Mouse (Mus musculus) cerebellum, postnatal 14 days (tissue): ENCODE measurements at regions not wholly inside any gene's neighbourhood (a gene's known extent, or its start where the extent isn't known, plus 50 kb on each side); places are given as distances from the start of the nearest gene placed in this dataset.

ENCODE experiments used
- DNase-seq, 2 experiments: peaks; one replicate each; pipeline ENCODE4 v3.0.0; 2021; ENCODE audit warnings: mixed read lengths in 2 of 2

GRCm38 (mm10) chr7:115300241-115300640 is 556.7 kb downstream of the Insc start:
- no peak for DNase-seq

- no peak for DNase-seq
These were observed 564.9 kb downstream of the Insc start for GRCm38 (mm10) chr7:115308377-115308776.

GRCm38 (mm10) chr7:115310400-115311225 is 567.1 kb downstream of the Insc start:
- peak in 1 of 2 experiments; percentile 15 for DNase-seq

GRCm38 (mm10) chr7:115319504-115319903 is 576.0 kb downstream of the Insc start:
- DNase-seq = no peak

GRCm38 (mm10) chr7:115322989-115323388 is 579.5 kb downstream of the Insc start:
- DNase-seq = no peak

GRCm38 (mm10) chr7:115328300-115328699 is 584.8 kb downstream of the Insc start:
- no peak for DNase-seq

- no peak for DNase-seq
These were observed 588.2 kb downstream of the Insc start for GRCm38 (mm10) chr7:115331698-115332097.

GRCm38 (mm10) chr7:115333046-115333577 is 589.6 kb downstream of the Insc start:
- DNase-seq = peak; percentile 57 to 76

GRCm38 (mm10) chr7:115335051-115335450 is 591.6 kb downstream of the Insc start:
- DNase-seq = peak; percentile 5 to 50

- peak; percentile 29 to 34 for DNase-seq
These were observed 596.7 kb downstream of the Insc start for GRCm38 (mm10) chr7:115340155-115340554.

- DNase-seq = no peak
These were observed 597.5 kb downstream of the Insc start for GRCm38 (mm10) chr7:115341007-115341406.

- no peak for DNase-seq
These were observed 602.3 kb downstream of the Insc start for GRCm38 (mm10) chr7:115345749-115346148.

- DNase-seq = no peak
These were observed 615.2 kb downstream of the Insc start for GRCm38 (mm10) chr7:115358711-115359110.

- DNase-seq = no peak
These were observed 616.6 kb downstream of the Insc start for GRCm38 (mm10) chr7:115360142-115360541.

- DNase-seq = no peak
These were observed 618.6 kb downstream of the Insc start for GRCm38 (mm10) chr7:115362117-115362516.

GRCm38 (mm10) chr7:115366910-115367309 is 623.4 kb downstream of the Insc start:
- peak; percentile 56 to 77 for DNase-seq

GRCm38 (mm10) chr7:115371143-115371542 is 627.6 kb downstream of the Insc start:
- peak in 1 of 2 experiments; percentile 20 for DNase-seq

- DNase-seq = no peak
These were observed 629.4 kb downstream of the Insc start for GRCm38 (mm10) chr7:115372921-115373320.

GRCm38 (mm10) chr7:115373781-115374533 is 630.5 kb downstream of the Insc start:
- DNase-seq = no peak

GRCm38 (mm10) chr7:115376067-115376466 is 632.6 kb downstream of the Insc start:
- DNase-seq = no peak

- no peak for DNase-seq
These were observed 635.3 kb downstream of the Insc start for GRCm38 (mm10) chr7:115378836-115379235.

- DNase-seq = no peak
These were observed 636.1 kb downstream of the Insc start for GRCm38 (mm10) chr7:115379600-115379999.

- DNase-seq = peak in 1 of 2 experiments; percentile 35
These were observed 637.6 kb downstream of the Insc start for GRCm38 (mm10) chr7:115380989-115381610.
